Mouse (Mus musculus): ENCODE data around the gene Ociad2. TPM values are rescaled to one million over a fixed set of nuclear protein-coding genes. Genes with fewer than 3 reads are reported as not detected.

The Ociad2 gene
- 8.7 and 9.8 TPM in 2 replicates for polyA plus RNA-seq (2016; fragmentation: Nextera tagmentation; extraction: Ambion mirVana)

GRCm38 (mm10) chr5:73340723-73341235 is at the start of gene Ociad2:
Gene Ociad2 (minus strand): TSS chr5:73341028.
- no peaks in the 10 kb centered on the region for H3K9me3 ChIP-seq
- peaks cover 22% of the 10 kb centered on the region for H3K27me3 ChIP-seq (ENCODE audit: poor library complexity, severe bottlenecking)
- no peak for DNase-seq (ENCODE audit: extremely low spot score, low spot score)
- 85% methylated on average over 8 of the region's 8 CpGs for WGBS
- peaks cover 27% of the 10 kb centered on the region for H3K4me1 ChIP-seq
- H3K36me3 ChIP-seq (replicated peaks) = no peaks in the 10 kb centered on the region
- no peak within 1 kb of the TSS for H3K4me3 ChIP-seq
- H3K27ac ChIP-seq = no peak within 1 kb of the TSS

GRCm38 (mm10) chr5:73383647-73383970 is 42.8 kb upstream of the Ociad2 start:
- WGBS = 64% methylated on average over 4 of the region's 4 CpGs
- Histone ChIP-seq H3K27ac (no peak overlapping the region), H3K4me3 (no peak overlapping the region), H3K9me3 (no peaks in the 10 kb centered on the region), H3K36me3 (replicated peaks) (no peaks in the 10 kb centered on the region), H3K27me3 (ENCODE audit: poor library complexity, severe bottlenecking) (peaks cover 10% of the 10 kb centered on the region), H3K4me1 (peaks cover 8% of the 10 kb centered on the region)
- no peak for DNase-seq (ENCODE audit: extremely low spot score, low spot score)

- peak; percentile 71 for DNase-seq (ENCODE audit: extremely low spot score, low spot score)
- no peaks in the 10 kb centered on the region for H3K36me3 ChIP-seq (replicated peaks)
- H3K27ac ChIP-seq = no peak overlapping the region
- WGBS = 32% methylated on average over 3 of the region's 3 CpGs
- peaks cover 10% of the 10 kb centered on the region for H3K27me3 ChIP-seq (ENCODE audit: poor library complexity, severe bottlenecking)
- H3K4me1 ChIP-seq = peaks cover 8% of the 10 kb centered on the region
- no peaks in the 10 kb centered on the region for H3K9me3 ChIP-seq
- no peak overlapping the region for H3K4me3 ChIP-seq
Observed at GRCm38 (mm10) chr5:73382737-73383646, 42.2 kb upstream of the Ociad2 start.

DNA sequence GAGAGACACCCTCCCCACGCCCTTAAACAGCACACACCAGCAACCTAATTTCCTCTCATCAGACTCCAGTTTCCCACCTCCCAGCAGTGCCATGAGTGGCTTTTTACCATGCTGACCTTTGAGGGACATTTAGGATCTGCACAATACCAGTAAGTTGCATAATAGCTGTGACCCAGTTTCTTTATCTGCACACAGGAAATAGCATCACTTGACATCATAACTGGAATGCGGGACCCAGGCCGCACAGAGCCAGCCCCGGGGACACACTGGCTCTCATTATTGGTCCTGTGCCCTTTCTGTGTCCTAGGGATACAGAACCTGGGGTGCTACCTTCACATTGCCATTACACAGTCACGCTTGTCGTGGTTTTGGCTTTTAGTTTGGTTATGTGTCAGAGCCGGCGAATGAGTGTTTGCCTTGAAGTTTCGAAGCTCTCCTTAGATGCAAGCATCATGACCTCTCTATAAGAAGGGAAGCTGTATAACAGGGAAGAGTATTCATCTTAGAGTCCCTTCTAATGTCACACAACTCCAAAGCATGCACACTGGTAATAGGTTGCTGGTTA is 41.2 kb upstream of the Ociad2 start:
- H3K4me3 ChIP-seq = no peak overlapping the region
- no peaks in the 10 kb centered on the region for H3K9me3 ChIP-seq
- WGBS = 84% methylated on average over 9 of the region's 9 CpGs
- DNase-seq (ENCODE audit: extremely low spot score, low spot score) = no peak
- no peak overlapping the region for H3K27ac ChIP-seq
- H3K27me3 ChIP-seq (ENCODE audit: poor library complexity, severe bottlenecking) = peaks cover 10% of the 10 kb centered on the region
- peaks cover 8% of the 10 kb centered on the region for H3K4me1 ChIP-seq
- H3K36me3 ChIP-seq (replicated peaks) = no peaks in the 10 kb centered on the region

DNA sequence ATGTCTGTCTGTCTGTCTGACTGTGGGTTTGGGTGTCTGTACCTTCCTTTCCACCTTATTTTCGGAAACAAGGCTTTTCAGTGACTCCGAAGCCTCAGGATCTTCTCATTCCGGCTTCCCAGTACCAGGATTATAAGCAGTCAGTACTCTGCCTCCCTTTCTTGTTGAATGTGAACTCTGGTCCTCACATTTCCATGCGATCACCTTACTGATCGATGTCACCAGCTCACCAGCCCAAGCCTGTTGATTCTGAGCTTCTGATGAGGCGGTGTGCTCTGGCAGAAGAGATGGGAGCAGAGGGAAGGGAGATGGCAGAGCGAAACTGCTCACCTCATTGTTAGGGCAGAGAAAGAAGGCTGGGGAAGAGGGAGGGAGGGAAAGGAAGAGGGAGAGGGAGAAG is 40.7 kb upstream of the Ociad2 start:
- Histone ChIP-seq H3K36me3 (replicated peaks) (no peaks in the 10 kb centered on the region), H3K27me3 (ENCODE audit: poor library complexity, severe bottlenecking) (peaks cover 10% of the 10 kb centered on the region), H3K27ac (no peak overlapping the region), H3K9me3 (no peaks in the 10 kb centered on the region), H3K4me3 (no peak overlapping the region), H3K4me1 (peaks cover 11% of the 10 kb centered on the region)
- 81% methylated on average over 7 of the region's 7 CpGs for WGBS
- no peak for DNase-seq (ENCODE audit: extremely low spot score, low spot score)

- no peak for DNase-seq (ENCODE audit: extremely low spot score, low spot score)
- Histone ChIP-seq H3K4me3 (no peak overlapping the region), H3K9me3 (no peaks in the 10 kb centered on the region), H3K4me1 (peaks cover 18% of the 10 kb centered on the region), H3K36me3 (replicated peaks) (no peaks in the 10 kb centered on the region), H3K27me3 (ENCODE audit: poor library complexity, severe bottlenecking) (peaks cover 10% of the 10 kb centered on the region), H3K27ac (no peak overlapping the region)
- WGBS = 67% methylated on average over 8 of the region's 8 CpGs
Observed at GRCm38 (mm10) chr5:73380829-73381228, 40.0 kb upstream of the Ociad2 start.

GRCm38 (mm10) chr5:73379908-73380307 is 39.1 kb upstream of the Ociad2 start:
- no peaks in the 10 kb centered on the region for H3K9me3 ChIP-seq
- peaks cover 22% of the 10 kb centered on the region for H3K4me1 ChIP-seq
- WGBS = 32% methylated on average over 3 of the region's 3 CpGs
- peaks cover 10% of the 10 kb centered on the region for H3K27me3 ChIP-seq (ENCODE audit: poor library complexity, severe bottlenecking)
- no peak overlapping the region for H3K4me3 ChIP-seq
- no peak overlapping the region for H3K27ac ChIP-seq
- peak; percentile 82 for DNase-seq (ENCODE audit: extremely low spot score, low spot score)
- no peaks in the 10 kb centered on the region for H3K36me3 ChIP-seq (replicated peaks)

DNA sequence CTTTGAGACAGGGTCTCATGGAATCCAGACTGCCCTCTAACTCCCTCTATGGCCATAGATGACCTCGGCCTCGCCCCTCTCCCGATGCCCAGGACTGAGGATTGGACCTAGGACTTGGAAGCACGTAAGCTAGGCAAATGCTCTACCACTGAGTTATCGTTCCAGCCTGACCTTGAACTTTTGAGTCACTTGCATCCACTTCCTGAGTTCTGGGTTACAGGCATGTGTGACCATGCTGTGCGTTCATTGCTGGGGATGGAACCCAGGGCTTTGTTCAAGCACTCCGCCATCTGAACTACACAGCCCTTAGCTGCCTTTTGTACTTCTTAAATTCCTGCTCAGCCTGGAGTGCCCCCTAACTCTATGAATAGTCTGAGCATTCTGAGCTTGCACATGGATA is 35.7 kb upstream of the Ociad2 start:
- 86% methylated on average over 7 of the region's 7 CpGs for WGBS
- no peaks in the 10 kb centered on the region for H3K36me3 ChIP-seq (replicated peaks)
- H3K27me3 ChIP-seq (ENCODE audit: poor library complexity, severe bottlenecking) = peaks cover 10% of the 10 kb centered on the region
- no peaks in the 10 kb centered on the region for H3K9me3 ChIP-seq
- peak overlapping the region; percentile 35; the same call in 1 of the 2 replicates for H3K27ac ChIP-seq
- no peak for DNase-seq (ENCODE audit: extremely low spot score, low spot score)
- no peak overlapping the region for H3K4me3 ChIP-seq
- H3K4me1 ChIP-seq = peaks cover 17% of the 10 kb centered on the region

DNA sequence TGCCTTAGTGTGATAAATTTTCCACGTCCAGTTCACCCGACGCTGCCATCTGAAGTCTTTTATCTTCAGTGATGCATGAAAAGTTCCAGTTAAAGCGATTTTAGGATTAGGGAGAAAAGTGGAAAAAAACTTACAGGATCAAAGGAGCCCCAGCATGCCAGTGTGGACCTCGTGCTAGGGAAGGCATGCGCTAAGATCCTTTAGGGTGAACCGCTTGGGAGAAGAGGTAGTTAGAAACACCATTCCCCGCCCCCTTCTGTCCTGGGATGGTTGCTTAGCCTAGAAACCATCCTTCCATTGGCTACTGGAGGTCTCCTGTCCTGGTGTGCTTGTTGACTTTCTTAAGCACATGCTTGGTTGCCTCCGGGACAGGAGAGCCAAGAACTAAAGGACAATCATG is 35.2 kb upstream of the Ociad2 start:
- H3K27ac ChIP-seq = peak overlapping the region; percentile 35; the same call in 1 of the 2 replicates
- H3K4me1 ChIP-seq = peaks cover 18% of the 10 kb centered on the region
- WGBS = 48% methylated on average over 9 of the region's 9 CpGs
- no peaks in the 10 kb centered on the region for H3K9me3 ChIP-seq
- H3K27me3 ChIP-seq (ENCODE audit: poor library complexity, severe bottlenecking) = peaks cover 8% of the 10 kb centered on the region
- no peak for DNase-seq (ENCODE audit: extremely low spot score, low spot score)
- H3K36me3 ChIP-seq (replicated peaks) = no peaks in the 10 kb centered on the region
- no peak overlapping the region for H3K4me3 ChIP-seq

GRCm38 (mm10) chr5:73373184-73373583 is 32.4 kb upstream of the Ociad2 start:
- no peak overlapping the region for H3K4me3 ChIP-seq
- no peaks in the 10 kb centered on the region for H3K9me3 ChIP-seq
- 77% methylated on average over 3 of the region's 3 CpGs for WGBS
- H3K4me1 ChIP-seq = peaks cover 20% of the 10 kb centered on the region
- DNase-seq (ENCODE audit: extremely low spot score, low spot score) = no peak
- H3K27me3 ChIP-seq (ENCODE audit: poor library complexity, severe bottlenecking) = no peaks in the 10 kb centered on the region
- no peak overlapping the region for H3K27ac ChIP-seq
- H3K36me3 ChIP-seq (replicated peaks) = no peaks in the 10 kb centered on the region

DNA sequence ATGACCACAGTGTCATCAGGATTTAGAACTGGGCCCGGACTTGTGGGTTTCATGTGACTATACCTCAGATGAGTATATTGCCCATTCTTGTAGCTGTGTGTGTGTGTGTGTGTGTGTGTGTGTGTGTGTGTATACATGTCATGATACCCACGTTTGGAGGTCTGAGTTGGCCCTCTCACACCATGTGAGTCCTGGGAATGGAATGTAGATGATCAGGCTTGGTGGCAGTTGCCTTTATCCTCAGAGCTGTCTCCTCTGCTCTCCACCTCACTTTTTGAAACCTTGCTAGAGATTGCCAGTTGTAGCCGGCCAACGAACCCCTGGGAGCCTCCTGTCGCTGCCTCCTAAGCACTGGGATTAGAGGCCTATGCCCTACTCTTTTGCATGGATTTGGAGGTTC is 31.8 kb upstream of the Ociad2 start:
- Histone ChIP-seq H3K4me1 (peaks cover 20% of the 10 kb centered on the region), H3K4me3 (no peak overlapping the region), H3K36me3 (replicated peaks) (no peaks in the 10 kb centered on the region), H3K27me3 (ENCODE audit: poor library complexity, severe bottlenecking) (no peaks in the 10 kb centered on the region), H3K9me3 (no peaks in the 10 kb centered on the region), H3K27ac (no peak overlapping the region)
- WGBS = 77% methylated on average over 5 of the region's 5 CpGs
- DNase-seq (ENCODE audit: extremely low spot score, low spot score) = no peak

- no peak overlapping the region for H3K4me3 ChIP-seq
- H3K27me3 ChIP-seq (ENCODE audit: poor library complexity, severe bottlenecking) = no peaks in the 10 kb centered on the region
- DNase-seq (ENCODE audit: extremely low spot score, low spot score) = no peak
- no peaks in the 10 kb centered on the region for H3K36me3 ChIP-seq (replicated peaks)
- no peak overlapping the region for H3K27ac ChIP-seq
- 0 out of 2 replicates have a peak, but pooled peaks cover 3% of the 10 kb centered on the region for H3K4me1 ChIP-seq
- H3K9me3 ChIP-seq = no peaks in the 10 kb centered on the region
- WGBS = 48% methylated on average over 3 of the region's 3 CpGs
Observed at GRCm38 (mm10) chr5:73369731-73370130, 28.9 kb upstream of the Ociad2 start.

GRCm38 (mm10) chr5:73368845-73369447 is 28.1 kb upstream of the Ociad2 start:
- DNase-seq (ENCODE audit: extremely low spot score, low spot score) = no peak
- Histone ChIP-seq H3K27ac (no peak overlapping the region), H3K27me3 (ENCODE audit: poor library complexity, severe bottlenecking) (no peaks in the 10 kb centered on the region), H3K9me3 (no peaks in the 10 kb centered on the region), H3K4me3 (no peak overlapping the region), H3K36me3 (replicated peaks) (no peaks in the 10 kb centered on the region), H3K4me1 (0 out of 2 replicates have a peak, but pooled peaks cover 3% of the 10 kb centered on the region)
- 75% methylated on average over 10 of the region's 10 CpGs for WGBS
